Mouse (Mus musculus) bone marrow, adult 2 months (tissue): ENCODE results near the gene Commd9. TPM values are rescaled to one million over a fixed set of nuclear protein-coding genes. Genes with fewer than 3 reads are reported as not detected.

ENCODE experiments used
- H3K27ac ChIP-seq: fragments of 200-500 bp; 2 replicates; pipeline ENCODE4 v1.5.1; 2012; ENCODE audit warnings: low read depth, mild to moderate bottlenecking, control low read depth, inconsistent platforms, low read length; ENCODE audit not compliant: control insufficient read depth, poor library complexity, insufficient read depth
- H3K4me1 ChIP-seq: fragments of 200-500 bp; 2 replicates; pipeline ENCODE4 v1.6.1; 2011; ENCODE audit warnings: low read length; ENCODE audit not compliant: control insufficient read depth, insufficient read depth
- H3K4me3 ChIP-seq: fragments of 200-500 bp; replicated peaks from 2 replicates; pipeline ENCODE3; 2011; ENCODE audit warnings: mild to moderate bottlenecking, low read depth, low read length, control low read depth; ENCODE audit not compliant: control insufficient read depth
- CTCF ChIP-seq: fragments of 200-500 bp; IDR thresholded peaks from 2 replicates; pipeline ENCODE4 v1.5.1; 2011; ENCODE audit warnings: low read length, control low read depth; ENCODE audit not compliant: control insufficient read depth, insufficient read depth
- POLR2A ChIP-seq: fragments of 200-500 bp; IDR thresholded peaks from 2 replicates; pipeline ENCODE4 v1.6.1; 2011; ENCODE audit warnings: low read depth, mild to moderate bottlenecking, control low read depth, low read length, borderline replicate concordance; ENCODE audit not compliant: control insufficient read depth
- WGBS: fragments of 180-500 bp; shearing (Covaris S2); methylation state at CpG from one replicate; pipeline ENCODE4 v1.1.7; 2018; 5-methylcytosine and 5-hydroxymethylcytosine counted together
- polyA plus RNA-seq: library from polyadenylated mRNA; stranded (reverse); fragments of >200 nt; gene quantifications from 2 replicates; pipeline ENCODE4 v1.2.4, GENCODE M21; 2011; ENCODE audit warnings: low replicate concordance; ENCODE audit not compliant: missing spikeins, insufficient read depth, insufficient read length

Gene Commd9
- 11.1 and 11.5 TPM in 2 replicates for polyA plus RNA-seq

DNA sequence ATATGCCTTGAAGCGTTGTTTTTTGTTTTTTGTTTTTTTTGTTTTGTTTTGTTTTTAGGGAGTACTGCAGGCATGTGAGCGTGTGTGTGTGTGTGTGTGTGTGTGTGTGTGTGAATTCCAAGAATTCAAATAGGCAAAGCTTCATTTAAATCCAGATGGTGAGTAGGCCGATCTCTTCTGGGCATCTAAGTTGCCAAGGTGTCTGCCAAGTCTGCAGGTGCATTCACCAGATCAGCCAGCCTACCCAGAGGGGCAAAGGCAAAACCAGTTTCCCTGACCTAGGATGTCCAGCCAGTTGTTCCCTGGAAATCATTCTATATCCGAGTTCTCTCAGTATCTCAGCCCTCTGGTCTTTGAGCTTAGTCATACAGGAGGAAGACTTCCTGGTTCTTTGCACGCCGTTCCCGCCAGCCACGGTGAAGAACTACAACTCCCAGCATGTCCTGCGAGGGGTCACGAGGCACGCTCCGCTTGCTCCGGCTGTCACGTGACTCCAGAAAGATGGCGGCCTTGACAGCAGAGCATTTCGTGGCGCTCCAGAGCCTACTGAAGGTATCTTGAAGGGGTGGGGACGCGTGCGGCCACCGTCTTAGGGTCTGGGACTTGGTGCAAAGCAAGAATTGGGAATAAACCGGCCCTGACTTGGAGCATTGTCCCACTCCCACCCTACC is at the start of gene Commd9:
TSS of gene Commd9 (plus strand) at position 480 of the 671 bp plus-strand sequence.
- WGBS: 10% methylated on average over 22 of the region's 22 CpGs
- Histone ChIP-seq H3K27ac (no peak within 1 kb of the TSS; the same call in 1 of the 2 replicates), H3K4me3 (peak within 1 kb of the TSS; percentile 91), H3K4me1 (no peaks in the 10 kb centered on the region)
- TF ChIP-seq CTCF: no peak
- TF ChIP-seq POLR2A: peak; percentile 71; the same call in 1 of the 2 replicates

DNA sequence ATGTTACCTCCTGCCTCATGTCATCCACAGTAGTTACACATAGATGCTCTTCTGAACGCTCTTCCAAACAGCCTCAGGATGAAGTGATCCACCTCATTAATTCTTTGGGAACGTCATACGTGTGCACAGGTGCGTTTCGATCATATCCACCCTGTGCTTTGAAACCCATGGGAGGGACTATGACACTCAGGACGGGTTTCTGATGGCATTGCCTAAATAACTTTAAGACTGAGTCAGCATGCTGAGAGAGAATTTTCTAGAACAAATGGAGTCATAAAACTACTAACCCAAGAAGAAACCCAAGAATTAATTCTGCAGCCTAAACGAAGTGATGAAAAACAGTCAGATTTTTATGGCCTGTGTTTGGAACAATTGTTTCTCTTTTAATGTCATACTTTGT is 43.3 kb upstream of the Commd9 start:
- WGBS: 81% methylated on average over 7 of the region's 7 CpGs
- H3K4me1 ChIP-seq: no peaks in the 10 kb centered on the region
- H3K4me3 ChIP-seq: no peak overlapping the region
- no peak for TF ChIP-seq CTCF
- TF ChIP-seq POLR2A: no peak
- H3K27ac ChIP-seq: no peak overlapping the region

GRCm38 (mm10) chr2:101854792-101855191 is 31.3 kb upstream of the Commd9 start:
- Histone ChIP-seq H3K27ac (no peak overlapping the region), H3K4me3 (no peak overlapping the region), H3K4me1 (no peaks in the 10 kb centered on the region)
- TF ChIP-seq CTCF: no peak
- no peak for TF ChIP-seq POLR2A
- WGBS: 76% methylated on average over 7 of the region's 7 CpGs

GRCm38 (mm10) chr2:101856174-101856573 is 29.9 kb upstream of the Commd9 start:
- no peaks in the 10 kb centered on the region for H3K4me1 ChIP-seq
- H3K4me3 ChIP-seq: no peak overlapping the region
- 65% methylated on average over 9 of the region's 9 CpGs for WGBS
- no peak for TF ChIP-seq CTCF
- no peak for TF ChIP-seq POLR2A
- no peak overlapping the region for H3K27ac ChIP-seq

DNA sequence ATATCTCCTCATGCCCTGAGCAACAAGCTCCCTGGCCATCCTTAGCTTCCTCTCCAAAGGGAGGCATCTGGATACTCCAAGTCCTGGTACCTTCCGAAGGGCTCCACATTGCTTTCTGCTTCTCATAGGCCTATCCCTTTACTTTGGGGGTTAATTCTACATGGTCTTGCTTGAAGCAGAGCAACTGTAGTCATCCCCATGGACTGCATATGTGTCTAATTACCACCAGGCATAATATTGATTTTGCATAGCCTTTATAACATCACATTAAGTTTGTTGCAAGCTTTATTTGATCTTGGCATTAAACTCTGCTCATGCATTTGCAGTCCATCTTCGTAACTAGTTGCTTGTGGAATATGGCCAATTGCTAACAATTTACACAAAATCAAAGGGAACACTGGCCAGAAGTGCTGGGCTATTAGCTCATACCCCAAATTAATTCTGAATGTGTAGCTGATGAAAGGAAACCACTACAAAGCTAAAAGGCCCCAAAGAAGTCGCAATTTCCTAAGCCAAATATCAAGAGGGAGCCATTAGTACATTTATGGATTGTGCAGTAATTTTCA is 25.0 kb upstream of the Commd9 start:
- no peak overlapping the region for H3K27ac ChIP-seq
- H3K4me1 ChIP-seq: no peaks in the 10 kb centered on the region
- TF ChIP-seq POLR2A (no peak), CTCF (no peak)
- 82% methylated on average over 3 of the region's 3 CpGs for WGBS
- no peak overlapping the region for H3K4me3 ChIP-seq

GRCm38 (mm10) chr2:101862219-101863123 is 23.6 kb upstream of the Commd9 start:
- Histone ChIP-seq H3K27ac (no peak overlapping the region), H3K4me1 (no peaks in the 10 kb centered on the region), H3K4me3 (no peak overlapping the region)
- 68% methylated on average over 15 of the region's 15 CpGs for WGBS
- no peak for TF ChIP-seq POLR2A
- no peak for TF ChIP-seq CTCF

DNA sequence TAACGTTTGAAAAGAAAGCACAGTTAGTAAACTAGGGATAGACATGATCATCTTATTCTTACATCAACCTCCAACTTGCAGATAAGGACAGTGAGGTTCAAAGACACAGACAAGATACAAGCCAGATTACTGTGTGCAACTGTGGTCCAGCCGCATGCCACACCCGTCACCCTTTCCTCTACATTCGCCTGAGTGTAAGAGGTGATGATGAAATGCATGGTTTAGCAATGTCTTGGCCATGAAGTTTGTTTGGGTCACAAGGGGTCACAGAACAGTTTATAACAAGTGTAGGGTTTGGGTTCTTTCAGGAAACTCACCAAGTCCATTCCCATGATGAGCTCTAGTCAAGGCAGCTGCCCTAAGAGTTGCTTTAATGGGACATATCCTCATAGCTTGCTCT is 17.4 kb upstream of the Commd9 start:
- H3K4me3 ChIP-seq: no peak overlapping the region
- H3K4me1 ChIP-seq: no peaks in the 10 kb centered on the region; the same call in 1 of the 2 replicates
- no peak overlapping the region for H3K27ac ChIP-seq
- 49% methylated on average over 4 of the region's 4 CpGs for WGBS
- TF ChIP-seq POLR2A: no peak
- TF ChIP-seq CTCF: no peak

DNA sequence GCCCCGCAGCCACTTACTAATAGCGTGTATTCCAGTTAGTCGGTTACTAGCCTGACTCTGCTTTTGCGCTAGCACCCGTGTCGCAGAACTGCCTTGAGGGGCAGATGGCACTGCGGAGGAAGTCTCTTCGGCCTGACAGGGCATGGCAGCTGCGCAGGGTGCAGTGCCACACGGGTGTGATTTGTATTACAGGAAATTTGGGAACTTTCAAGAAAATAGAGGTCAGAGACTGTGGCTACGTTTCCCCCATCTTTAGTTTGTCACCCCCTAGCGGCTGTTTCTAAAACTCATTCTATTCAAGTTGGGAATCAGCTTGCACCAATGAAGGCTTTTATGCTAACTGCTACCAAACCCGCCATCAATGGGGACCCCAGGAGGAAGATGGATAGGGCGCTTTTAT is 14.9 kb upstream of the Commd9 start:
- Histone ChIP-seq H3K4me3 (no peak overlapping the region), H3K27ac (no peak overlapping the region), H3K4me1 (no peaks in the 10 kb centered on the region; the same call in 1 of the 2 replicates)
- WGBS: 12% methylated on average over 14 of the region's 14 CpGs
- no peak for TF ChIP-seq POLR2A
- no peak for TF ChIP-seq CTCF
